Mouse (Mus musculus) CH12.LX (cell line): ENCODE results near the gene Spata21. TPM values are rescaled to one million over a fixed set of nuclear protein-coding genes. Genes with fewer than 3 reads are reported as not detected.
"Not testable (repeated sequence)": the region's sequence is repeated elsewhere in the genome, so short reads cannot be mapped to it uniquely, and the experiment has no call there.

Experiments
- DNase-seq: peaks from one replicate; pipeline ENCODE4 v3.0.0-alpha.2; 2013; ENCODE audit errors: extremely low read depth
- H3K27ac ChIP-seq: 2 replicates; pipeline ENCODE4 v1.5.1; 2012; ENCODE audit warnings: low read depth, mild to moderate bottlenecking, control low read depth, moderate library complexity; ENCODE audit not compliant: insufficient read depth
- H3K27me3 ChIP-seq: replicated peaks from 2 replicates; pipeline ENCODE3; 2012; ENCODE audit warnings: inconsistent platforms
- H3K36me3 ChIP-seq, 2 experiments: replicated peaks in 1 of 2; 2 replicates each; pipeline versions ENCODE3 to v1.6.1; 2012; ENCODE audit warnings: inconsistent platforms in 1 of 2, low read length in 1 of 2, mild to moderate bottlenecking in 1 of 2, mixed read lengths in 1 of 2, moderate library complexity in 1 of 2; ENCODE audit not compliant: control insufficient read depth in 1 of 2, insufficient read depth in 1 of 2
- H3K4me1 ChIP-seq, 2 experiments: 2 replicates each; pipeline ENCODE4 v1.6.1; 2012; ENCODE audit warnings: inconsistent platforms in 1 of 2, moderate library complexity in 1 of 2; ENCODE audit not compliant: insufficient read depth in 2 of 2, control insufficient read depth in 1 of 2
- H3K4me2 ChIP-seq: 2 replicates; pipeline ENCODE4 v1.6.1; 2012; ENCODE audit warnings: low read depth, mild to moderate bottlenecking, control low read depth; ENCODE audit not compliant: poor library complexity, insufficient read depth, severe bottlenecking
- H3K4me3 ChIP-seq, 3 experiments: fragments of 150-350 bp in 1 of 3; sonication (generic) in 1 of 3; replicated peaks in 1 of 3; 2 replicates each; pipeline versions ENCODE3 to v1.5.1; 2011 to 2012; ENCODE audit warnings: low read depth in 2 of 3, low read length in 2 of 3, mild to moderate bottlenecking in 2 of 3, moderate library complexity in 2 of 3, control low read depth in 1 of 3, improper control_type of control experiment in 1 of 3, inconsistent platforms in 1 of 3, mixed read lengths in 1 of 3; ENCODE audit not compliant: poor library complexity in 1 of 3
- H3K79me2 ChIP-seq: replicated peaks from 2 replicates; pipeline ENCODE4 v1.6.1; 2012; ENCODE audit warnings: mild to moderate bottlenecking, moderate library complexity; ENCODE audit not compliant: control insufficient read depth, poor library complexity, insufficient read depth, severe bottlenecking; ENCODE audit errors: extremely low read depth
- H3K9ac ChIP-seq: 2 replicates; pipeline ENCODE4 v1.6.1; 2012; ENCODE audit warnings: low read depth, mild to moderate bottlenecking, control low read depth, moderate library complexity; ENCODE audit not compliant: insufficient read depth
- H3K9me3 ChIP-seq: replicated peaks from 2 replicates; pipeline ENCODE3; 2012; ENCODE audit warnings: low read length, inconsistent platforms, mixed read lengths
- BHLHE40 ChIP-seq: IDR thresholded peaks from 2 replicates; pipeline ENCODE4 v1.6.1; 2011; ENCODE audit warnings: mild to moderate bottlenecking, low read depth, low read length, improper control_type of control experiment
- CHD1 ChIP-seq: IDR thresholded peaks from 2 replicates; pipeline ENCODE4 v1.6.1; 2012; ENCODE audit warnings: low read depth, low read length, improper control_type of control experiment, inconsistent platforms
- CHD2 ChIP-seq: IDR thresholded peaks from 2 replicates; pipeline ENCODE4 v1.6.1; 2011; ENCODE audit warnings: low read length, improper control_type of control experiment
- E2F4 ChIP-seq: IDR thresholded peaks from 2 replicates; pipeline ENCODE4 v1.6.1; 2011; ENCODE audit warnings: low read depth, low read length, improper control_type of control experiment; ENCODE audit not compliant: insufficient replicate concordance
- ELF1 ChIP-seq: IDR thresholded peaks from 2 replicates; pipeline ENCODE4 v1.6.1; 2014; ENCODE audit warnings: low read depth, mild to moderate bottlenecking, inconsistent platforms, low read length, improper control_type of control experiment
- ETS1 ChIP-seq: conservative IDR thresholded peaks from 2 replicates; pipeline ENCODE4 v1.6.1; 2012; ENCODE audit warnings: low read depth, mild to moderate bottlenecking, inconsistent platforms, low read length, improper control_type of control experiment, moderate library complexity
- GABPA ChIP-seq: IDR thresholded peaks from 2 replicates; pipeline ENCODE4 v1.6.1; 2012; ENCODE audit warnings: low read depth, low read length, improper control_type of control experiment, inconsistent platforms; ENCODE audit not compliant: insufficient replicate concordance
- HCFC1 ChIP-seq: IDR thresholded peaks from 2 replicates; pipeline ENCODE4 v1.6.1; 2012; ENCODE audit warnings: low read depth, mild to moderate bottlenecking, inconsistent platforms, low read length, improper control_type of control experiment
- IRF4 ChIP-seq: IDR thresholded peaks from 2 replicates; pipeline ENCODE4 v1.6.1; 2014; ENCODE audit warnings: low read depth, mild to moderate bottlenecking, inconsistent platforms, low read length, improper control_type of control experiment
- KAT2A ChIP-seq: IDR thresholded peaks from 2 replicates; pipeline ENCODE4 v1.6.1; 2012; ENCODE audit warnings: low read length, improper control_type of control experiment, inconsistent platforms; ENCODE audit not compliant: insufficient replicate concordance
- MAFK ChIP-seq: IDR thresholded peaks from 2 replicates; pipeline ENCODE4 v1.6.1; 2011; ENCODE audit warnings: low read length, improper control_type of control experiment; ENCODE audit not compliant: insufficient replicate concordance
- MEF2A ChIP-seq: IDR thresholded peaks from 2 replicates; pipeline ENCODE4 v1.6.1; 2014; ENCODE audit warnings: low read depth, mild to moderate bottlenecking, inconsistent platforms, low read length, improper control_type of control experiment, borderline replicate concordance
- NELFE ChIP-seq: IDR thresholded peaks from 2 replicates; pipeline ENCODE4 v1.6.1; 2011; ENCODE audit warnings: low read depth, low read length, improper control_type of control experiment
- PAX5 ChIP-seq: IDR thresholded peaks from 2 replicates; pipeline ENCODE4 v1.6.1; 2012; ENCODE audit warnings: low read length, inconsistent platforms, mixed read lengths
- POLR2A ChIP-seq: IDR thresholded peaks from 2 replicates; pipeline ENCODE4 v1.6.1; 2011; ENCODE audit warnings: low read depth, mild to moderate bottlenecking, improper control_type of control experiment, low read length
- POLR2AphosphoS2 ChIP-seq: IDR thresholded peaks from 2 replicates; pipeline ENCODE4 v1.6.1; 2011; ENCODE audit warnings: low read depth, low read length, improper control_type of control experiment
- RAD21 ChIP-seq: IDR thresholded peaks from 2 replicates; pipeline ENCODE4 v1.6.1; 2011; ENCODE audit warnings: low read depth, mild to moderate bottlenecking, low read length, improper control_type of control experiment, moderate library complexity
- RCOR1 ChIP-seq: conservative IDR thresholded peaks from 2 replicates; pipeline ENCODE4 v1.6.1; 2012; ENCODE audit warnings: low read depth, mild to moderate bottlenecking, inconsistent platforms, low read length, improper control_type of control experiment
- SIN3A ChIP-seq: IDR thresholded peaks from 2 replicates; pipeline ENCODE4 v1.6.1; 2012; ENCODE audit warnings: low read length, improper control_type of control experiment, inconsistent platforms
- SMC3 ChIP-seq: IDR thresholded peaks from 2 replicates; pipeline ENCODE4 v1.6.1; 2011; ENCODE audit warnings: low read depth, low read length, improper control_type of control experiment
- TBP ChIP-seq: conservative IDR thresholded peaks from 2 replicates; pipeline ENCODE4 v1.6.1; 2011; ENCODE audit warnings: low read depth, low read length, improper control_type of control experiment
- USF1 ChIP-seq: IDR thresholded peaks from 2 replicates; pipeline ENCODE4 v1.6.1; 2014; ENCODE audit warnings: low read depth, mild to moderate bottlenecking, inconsistent platforms, low read length, improper control_type of control experiment
- ZC3H11A ChIP-seq: IDR thresholded peaks from 2 replicates; pipeline ENCODE4 v1.6.1; 2012; ENCODE audit warnings: low read depth, mild to moderate bottlenecking, inconsistent platforms, low read length, improper control_type of control experiment
- ZKSCAN1 ChIP-seq: IDR thresholded peaks from 2 replicates; pipeline ENCODE4 v1.6.1; 2012; ENCODE audit warnings: low read depth, inconsistent platforms, low read length, improper control_type of control experiment, borderline replicate concordance
- dilution Hi-C: fragments of 300-500 bp; cut with MboI; formaldehyde crosslinking; loops from 2 replicates; pipeline ENCODE4 v1.14.3; 2020; ENCODE audit warnings: low sequenced_read_pairs; ENCODE audit not compliant: extremely low pct_unique_long_range_greater_than_20kb, extremely low pct_ligation_motif_present
- in situ Hi-C: fragments of 300-500 bp; cut with MboI; formaldehyde crosslinking; loops from 3 replicates; pipeline ENCODE4 v1.14.3; 2019; ENCODE audit warnings: low sequenced_read_pairs, low pct_ligation_motif_present, low pct_unique_long_range_greater_than_20kb, mixed read lengths
- polyA plus RNA-seq: library from polyadenylated mRNA; unstranded; fragments of >175 nt; gene quantifications from 2 replicates; pipeline ENCODE4 v1.2.1, GENCODE M21; 2012; ENCODE audit warnings: low read depth; ENCODE audit not compliant: insufficient read length
- total RNA-seq, 2 experiments: library from RNA; depleted of rRNA; stranded (reverse); fragments of 300-350 nt in 1 of 2; fragments of >200 nt in 1 of 2; gene quantifications; 2 replicates each; pipeline ENCODE4 v1.2.3; 2012 to 2014

Spata21 gene
- total and polyA plus RNA-seq, 3 experiments = not detected

DNA sequence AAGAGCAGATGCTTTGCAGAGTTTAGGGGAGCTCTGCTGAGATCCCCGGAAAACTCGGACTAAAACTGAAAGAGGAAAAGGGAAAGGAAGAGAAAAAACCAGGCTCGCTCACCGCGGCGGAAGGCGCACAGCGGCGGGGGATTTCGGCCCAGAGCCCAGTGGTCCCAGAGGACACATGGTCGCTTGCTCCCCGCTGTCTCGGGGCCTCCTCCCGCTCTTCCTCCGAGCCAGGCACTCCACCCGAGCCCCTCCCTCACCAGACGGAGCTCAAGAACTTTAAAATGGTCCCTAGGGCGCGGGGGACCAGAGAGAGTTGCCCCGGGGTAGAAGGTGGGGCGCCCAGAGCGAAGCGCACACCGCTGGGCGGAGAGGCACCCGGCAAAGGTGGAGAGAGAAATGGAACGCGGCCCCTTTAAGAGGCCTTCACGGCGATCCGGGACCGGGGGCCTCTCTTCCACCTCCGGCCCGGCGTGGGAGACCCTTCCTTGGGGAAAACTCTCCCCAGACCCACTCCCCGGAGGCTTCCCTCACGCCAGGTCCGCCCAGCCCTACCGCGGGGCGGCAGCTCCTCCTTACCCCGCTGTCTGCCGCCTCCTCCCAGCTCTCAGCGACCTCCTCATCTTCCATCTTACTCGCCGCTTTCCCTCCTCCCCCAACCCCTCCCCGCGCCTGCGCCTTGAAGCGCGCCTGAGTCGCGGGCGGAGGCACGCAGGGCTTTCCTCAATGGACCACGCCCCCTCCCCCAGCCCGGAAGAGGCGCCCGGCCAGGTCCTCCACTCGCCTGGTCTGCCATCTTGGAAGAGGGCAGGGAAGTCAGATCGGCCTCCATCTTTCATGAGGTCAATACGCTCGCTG is 51.2 kb downstream of the Spata21 start, which contains the start of gene Szrd1 (continued):
- no peak for TF ChIP-seq BHLHE40

DNA sequence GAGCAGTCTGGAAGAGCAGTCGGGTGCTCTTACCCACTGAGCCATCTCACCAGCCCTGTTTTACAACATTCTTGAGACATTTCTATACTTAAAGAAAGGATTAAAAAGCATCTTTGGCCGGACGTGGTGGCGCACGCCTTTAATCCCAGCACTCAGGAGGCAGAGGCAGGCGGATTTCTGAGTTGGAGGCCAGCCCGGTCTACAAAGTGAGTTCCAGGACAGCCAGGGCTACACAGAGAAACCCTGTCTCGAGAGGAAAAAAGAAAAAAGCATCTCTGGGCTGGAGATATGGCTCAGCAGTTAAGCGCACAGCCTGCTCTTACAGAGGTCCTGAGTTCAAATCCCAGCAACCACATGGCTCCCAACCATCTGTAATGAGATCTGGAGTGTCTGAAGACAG is 52.2 kb downstream of the Spata21 start:
- H3K4me3 ChIP-seq, H3K9me3 ChIP-seq, H3K4me2 ChIP-seq, H3K9ac ChIP-seq, H3K27ac ChIP-seq, dilution Hi-C loops, H3K27me3 ChIP-seq, DNase-seq: not testable (repeated sequence)
- in situ Hi-C loops = loop anchor here (10.0 kb wide), 2 partner anchors 74 to 224 kb away; partner anchors contain the start of genes Fam131c and Rsg1
- H3K79me2 ChIP-seq = peaks cover 36% of the 10 kb centered on the region
- H3K4me1 ChIP-seq = peaks cover 20 to 64% of the 10 kb centered on the region in 2 experiments
- H3K36me3 ChIP-seq = peaks cover 0 to 12% of the 10 kb centered on the region in 2 experiments

DNA sequence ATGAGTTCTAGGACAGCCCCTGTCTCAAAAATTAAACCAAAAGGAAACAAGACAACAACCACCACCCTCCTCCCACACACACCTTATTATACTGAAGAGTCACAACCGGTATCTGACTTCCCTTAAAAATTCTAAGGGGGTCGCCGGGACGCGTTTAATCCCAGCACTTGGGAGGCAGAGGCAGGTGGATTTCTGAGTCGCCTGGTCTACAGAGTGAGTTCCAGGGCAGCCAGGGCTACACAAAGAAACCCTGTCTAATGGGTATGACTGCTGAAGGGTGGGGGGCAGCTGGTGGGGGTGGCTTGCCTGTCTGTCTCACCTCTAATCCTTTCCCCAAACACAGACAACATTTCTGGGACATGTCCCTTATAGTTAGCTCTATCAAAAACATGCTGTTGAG is 52.8 kb downstream of the Spata21 start:
- H3K4me1 ChIP-seq = peaks cover 17 to 59% of the 10 kb centered on the region in 2 experiments
- in situ Hi-C loops = loop anchor here (10.0 kb wide), 2 partner anchors 74 to 224 kb away; partner anchors contain the start of genes Fam131c and Rsg1
- no peak for DNase-seq

DNA sequence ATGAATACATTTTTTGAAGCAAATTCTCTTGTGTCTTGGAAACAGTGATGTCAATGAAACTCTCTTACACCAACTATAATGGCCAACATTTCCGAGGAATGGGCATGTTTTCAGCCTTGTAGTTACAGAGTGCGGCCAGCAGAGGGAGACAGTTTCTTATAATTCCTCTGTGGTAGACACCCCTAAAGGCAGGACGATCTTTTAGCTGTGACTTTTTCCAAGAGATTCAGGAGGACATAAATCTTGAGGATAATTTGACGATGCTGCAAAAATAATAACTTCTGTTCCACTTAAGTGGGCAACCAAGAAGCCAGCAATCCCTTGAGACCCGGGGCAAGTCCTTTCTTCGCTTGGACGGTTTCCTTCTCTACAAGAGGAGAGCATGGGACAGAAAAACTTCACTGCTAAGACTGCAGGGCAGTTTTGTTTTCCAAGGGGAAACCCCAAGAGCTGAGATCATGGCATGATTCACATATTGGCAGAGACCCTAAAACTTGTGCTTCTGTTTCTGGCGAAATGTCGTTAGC is 54.2 kb downstream of the Spata21 start:
- dilution Hi-C loops (no loop called here), in situ Hi-C loops (loop anchor here (10.0 kb wide), 2 partner anchors 72 to 222 kb away; partner anchors contain the start of genes Fam131c and Rsg1)
- Histone ChIP-seq H3K9me3 (no peaks in the 10 kb centered on the region), H3K27me3 (no peaks in the 10 kb centered on the region), H3K4me3 (peak overlapping the region in 2 of 3 experiments; percentile 2 to 26), H3K9ac (peak overlapping the region; percentile 18; the same call in 1 of the 2 replicates), H3K79me2 (peaks cover 17% of the 10 kb centered on the region), H3K4me1 (peaks cover 20 to 54% of the 10 kb centered on the region in 2 experiments), H3K36me3 (no peaks in the 10 kb centered on the region), H3K4me2 (peak overlapping the region; percentile 70), H3K27ac (peak overlapping the region; percentile 84)
- DNase-seq = peak; percentile 79
- 0 out of 2 replicates have a peak, but pooled peaks have one; percentile 4 for TF ChIP-seq MAFK
- TF ChIP-seq SIN3A = peak; percentile 81
- TF ChIP-seq TBP = 0 out of 2 replicates have a peak, but pooled peaks have one; percentile 11
- TF ChIP-seq ETS1 = peak; percentile 64; the same call in 1 of the 2 replicates
- TF ChIP-seq CHD2 = peak; percentile 40; the same call in 1 of the 2 replicates
- peak; percentile 14; the same call in 1 of the 2 replicates for TF ChIP-seq MEF2A
- no peak for TF ChIP-seq E2F4
- peak; percentile 42; the same call in 1 of the 2 replicates for TF ChIP-seq ELF1
- peak; percentile 66 for TF ChIP-seq SMC3
- TF ChIP-seq GABPA = no peak
- TF ChIP-seq HCFC1 = peak; percentile 52
- 0 out of 2 replicates have a peak, but pooled peaks have one; percentile 54 for TF ChIP-seq KAT2A
- TF ChIP-seq CHD1 = peak; percentile 83; the same call in 1 of the 2 replicates

More for the DNA sequence above, 52.8 kb downstream of the Spata21 start:
- H3K9ac ChIP-seq = no peak overlapping the region
- H3K4me3 ChIP-seq = no peak overlapping the region
- H3K79me2 ChIP-seq = peaks cover 31% of the 10 kb centered on the region
- H3K4me2 ChIP-seq = no peak overlapping the region
- dilution Hi-C loops = no loop called here
- H3K36me3 ChIP-seq = peaks cover 0 to 9% of the 10 kb centered on the region in 2 experiments
- no peaks in the 10 kb centered on the region for H3K27me3 ChIP-seq
- TF ChIP-seq RCOR1 = no peak
- no peak for TF ChIP-seq CHD1
- TF ChIP-seq ELF1 = no peak
- no peak for TF ChIP-seq IRF4
- no peak for TF ChIP-seq POLR2A
- no peak for TF ChIP-seq E2F4
- TF ChIP-seq NELFE = no peak
- TF ChIP-seq USF1 = no peak
- no peak for TF ChIP-seq PAX5
- no peak for TF ChIP-seq POLR2AphosphoS2
- TF ChIP-seq ZC3H11A = no peak
- TF ChIP-seq ZKSCAN1 = no peak
- no peak for TF ChIP-seq RAD21
- TF ChIP-seq, all 38 proteins: peak for 0
- Histone ChIP-seq H3K27ac (peak overlapping the region; percentile 54; the same call in 1 of the 2 replicates), H3K9me3 (no peaks in the 10 kb centered on the region)
